Mouse (Mus musculus): ENCODE measurements around the gene Dmrta1. TPM values are rescaled to one million over a fixed set of nuclear protein-coding genes. Genes with fewer than 3 reads are reported as not detected.

Dmrta1 gene
- not detected in 2 replicates for polyA plus RNA-seq (2016; fragmentation: Nextera tagmentation; extraction: Ambion mirVana)

GRCm38 (mm10) chr4:89679195-89679594 is at the start of gene Dmrta1:
TSS of gene Dmrta1 (plus strand) at chr4:89679436.
- H3K36me3 ChIP-seq, result no peaks in the 10 kb centered on the region
- WGBS (ENCODE audit: insufficient replicate concordance), result 61% methylated on average over 5 of the region's 5 CpGs
- no peak for ATAC-seq
- no peaks in the 10 kb centered on the region for H3K4me1 ChIP-seq
- no peaks in the 10 kb centered on the region for H3K27me3 ChIP-seq (replicated peaks)
- H3K4me3 ChIP-seq, result no peak within 1 kb of the TSS
- no peaks in the 10 kb centered on the region for H3K9me3 ChIP-seq (replicated peaks)
- no peak within 1 kb of the TSS for H3K27ac ChIP-seq
- H3K4me2 ChIP-seq, result no peak within 1 kb of the TSS
- H3K9ac ChIP-seq, result no peak within 1 kb of the TSS

DNA sequence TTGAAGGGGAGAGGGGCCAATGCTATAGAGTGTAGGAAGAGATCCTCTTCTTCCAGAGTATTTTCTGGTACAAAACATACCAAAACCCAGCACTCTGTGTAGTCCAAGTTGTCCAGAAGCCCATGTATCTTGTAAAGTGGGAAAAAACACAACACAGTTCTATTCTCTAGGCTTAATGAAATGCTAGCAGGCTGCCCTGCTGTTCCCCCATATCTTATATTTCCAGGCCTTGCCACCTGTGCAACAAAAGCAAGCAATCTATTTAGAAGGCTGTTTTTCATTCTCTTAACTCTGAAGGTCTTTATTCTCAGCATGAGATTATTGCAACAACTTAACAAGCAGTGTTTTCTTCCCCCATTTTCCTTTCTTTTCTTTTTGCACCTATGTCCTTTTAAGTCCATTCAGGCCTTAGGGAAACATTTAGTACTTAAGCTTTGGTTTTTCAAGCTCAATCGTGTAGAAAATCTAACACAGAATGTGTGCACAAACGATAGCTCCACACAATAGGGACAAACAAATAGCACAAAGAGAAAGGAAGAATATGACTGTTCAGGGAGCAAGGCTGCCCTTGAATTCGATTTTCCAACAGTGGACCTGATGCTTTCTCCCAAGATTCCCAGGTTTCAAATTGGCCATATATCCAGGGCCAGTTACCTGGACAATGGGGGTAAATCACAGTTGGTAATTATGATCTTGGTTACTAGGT is 48.7 kb upstream of the Dmrta1 start:
- no peaks in the 10 kb centered on the region for H3K4me1 ChIP-seq
- no peaks in the 10 kb centered on the region for H3K36me3 ChIP-seq
- no peak for ATAC-seq
- no peaks in the 10 kb centered on the region for H3K27me3 ChIP-seq (replicated peaks)
- H3K27ac ChIP-seq, result no peak overlapping the region
- H3K9ac ChIP-seq, result no peak overlapping the region
- no peak overlapping the region for H3K4me2 ChIP-seq
- WGBS (ENCODE audit: insufficient replicate concordance), result 60% methylated on average over 3 of the region's 3 CpGs
- H3K4me3 ChIP-seq, result no peak overlapping the region
- H3K9me3 ChIP-seq (replicated peaks), result no peaks in the 10 kb centered on the region

DNA sequence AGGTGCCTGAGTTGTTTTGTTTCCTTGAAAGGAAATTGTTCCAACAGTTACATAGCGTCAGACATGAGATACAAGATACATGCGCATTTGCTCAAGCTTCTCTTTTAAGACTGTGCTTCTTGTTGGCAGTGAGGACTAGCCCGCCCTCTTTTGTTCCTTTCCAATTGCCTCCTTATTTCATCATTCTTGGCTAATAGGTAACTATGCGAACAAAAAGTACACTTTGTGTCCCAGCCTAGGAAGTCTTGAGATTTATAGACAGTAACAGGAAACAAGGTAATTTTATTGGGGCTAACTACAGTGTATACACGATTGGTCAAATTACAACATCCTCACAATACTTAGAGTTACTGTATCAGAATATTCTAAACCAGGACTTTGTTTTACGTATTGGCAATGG is 47.7 kb upstream of the Dmrta1 start:
- Histone ChIP-seq H3K4me1 (no peaks in the 10 kb centered on the region), H3K4me3 (no peak overlapping the region), H3K36me3 (no peaks in the 10 kb centered on the region), H3K9me3 (replicated peaks) (no peaks in the 10 kb centered on the region), H3K9ac (no peak overlapping the region), H3K27me3 (replicated peaks) (no peaks in the 10 kb centered on the region), H3K4me2 (no peak overlapping the region), H3K27ac (no peak overlapping the region)
- 70% methylated on average over 6 of the region's 6 CpGs for WGBS (ENCODE audit: insufficient replicate concordance)
- ATAC-seq, result no peak

- no peaks in the 10 kb centered on the region for H3K27me3 ChIP-seq (replicated peaks)
- H3K27ac ChIP-seq, result no peak overlapping the region
- no peaks in the 10 kb centered on the region for H3K9me3 ChIP-seq (replicated peaks)
- WGBS (ENCODE audit: insufficient replicate concordance), result 45% methylated on average over 6 of the region's 6 CpGs
- H3K36me3 ChIP-seq, result no peaks in the 10 kb centered on the region
- ATAC-seq, result no peak
- no peak overlapping the region for H3K4me3 ChIP-seq
- no peaks in the 10 kb centered on the region for H3K4me1 ChIP-seq
- no peak overlapping the region for H3K9ac ChIP-seq
- H3K4me2 ChIP-seq, result no peak overlapping the region
Measured at GRCm38 (mm10) chr4:89638651-89639050, 40.6 kb upstream of the Dmrta1 start.

DNA sequence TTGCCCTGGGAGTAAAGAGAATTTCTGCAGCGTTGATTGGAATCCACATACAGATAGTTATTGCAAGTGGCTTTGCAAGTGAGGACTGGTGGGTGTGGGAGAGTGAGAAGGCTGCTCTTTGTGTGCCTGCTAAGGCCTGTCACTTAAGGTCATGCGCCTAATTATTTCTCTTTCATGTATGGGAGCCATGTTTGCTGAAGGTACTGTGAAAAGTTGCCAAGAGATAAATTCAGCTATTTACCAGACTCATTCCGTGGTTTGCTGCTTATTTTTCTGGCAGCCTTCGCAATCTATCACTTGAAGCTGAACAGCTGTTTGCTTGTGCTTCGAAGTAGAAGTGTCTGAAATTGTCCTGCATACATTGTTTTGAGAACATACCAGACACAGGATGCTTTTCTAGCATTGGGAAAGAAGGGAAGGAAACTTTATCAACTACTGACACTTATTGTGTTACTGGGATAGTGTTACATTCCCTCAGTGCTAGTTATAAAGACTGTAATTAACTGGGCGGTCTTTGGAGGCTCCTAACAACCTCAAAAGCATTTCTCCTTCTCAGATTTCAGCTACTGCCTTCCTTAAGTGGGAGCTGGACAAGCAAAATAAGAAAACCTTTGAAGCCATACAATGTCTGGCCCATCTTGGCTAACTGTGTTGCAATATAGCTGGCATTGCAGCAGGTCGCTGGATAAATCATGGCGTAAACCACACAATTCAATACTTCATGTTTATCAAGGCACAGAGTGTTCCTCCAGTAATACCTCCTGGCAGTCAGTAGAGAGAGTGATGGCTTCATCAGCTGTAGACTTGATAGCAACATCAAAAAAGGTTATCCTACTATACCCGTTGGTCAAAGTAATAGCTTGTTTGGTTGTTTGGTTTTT is 34.8 kb upstream of the Dmrta1 start:
- Histone ChIP-seq H3K9me3 (replicated peaks) (no peaks in the 10 kb centered on the region), H3K36me3 (no peaks in the 10 kb centered on the region), H3K27ac (no peak overlapping the region), H3K9ac (no peak overlapping the region), H3K27me3 (replicated peaks) (no peaks in the 10 kb centered on the region), H3K4me2 (no peak overlapping the region), H3K4me3 (no peak overlapping the region), H3K4me1 (no peaks in the 10 kb centered on the region)
- WGBS (ENCODE audit: insufficient replicate concordance), result 64% methylated on average over 9 of the region's 9 CpGs
- no peak for ATAC-seq

DNA sequence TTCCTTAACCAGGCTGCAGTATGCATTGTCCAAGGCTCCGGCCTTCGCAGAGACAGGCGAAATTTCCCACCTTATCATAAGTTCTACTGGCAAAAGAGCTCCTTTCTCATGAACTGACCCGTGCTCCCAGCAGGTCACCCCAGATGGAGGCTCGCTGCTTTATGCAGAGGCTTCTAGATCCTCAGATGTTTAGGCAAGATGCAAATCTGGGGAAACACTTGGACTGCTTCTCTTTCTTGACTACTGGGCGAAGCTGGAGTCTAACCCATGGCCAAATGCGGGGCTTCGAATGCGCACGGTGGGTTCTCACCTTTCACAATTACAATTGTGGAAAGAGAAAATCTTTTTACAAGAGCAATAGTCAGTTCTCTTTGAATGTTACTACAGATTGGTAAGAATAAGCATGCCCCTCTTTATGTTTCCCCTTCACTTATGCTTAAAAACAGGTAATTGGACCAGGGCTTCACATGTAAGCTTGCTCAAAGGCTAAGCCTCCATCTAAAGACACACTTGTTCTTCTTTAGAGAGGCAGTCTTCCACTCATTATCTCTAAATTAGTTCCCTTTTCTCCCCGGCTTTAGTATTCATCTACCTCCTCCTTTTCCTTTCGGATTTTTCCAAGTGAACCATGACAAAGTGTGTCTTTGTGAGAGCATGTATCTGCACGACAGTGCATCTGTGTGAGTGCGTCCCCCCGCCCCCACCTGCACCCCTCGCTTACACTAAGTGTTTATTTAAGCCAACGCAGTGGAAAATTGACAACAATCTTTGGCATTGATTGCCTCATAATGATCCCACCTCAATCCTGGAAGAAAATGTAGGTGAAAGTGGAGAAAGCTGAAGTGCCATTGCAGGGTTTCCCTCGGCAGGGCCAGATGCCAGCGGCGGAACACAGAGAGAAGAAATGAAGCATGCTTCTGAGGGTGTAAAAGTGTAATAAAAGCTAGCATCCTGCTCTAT is 28.6 kb upstream of the Dmrta1 start:
- H3K4me1 ChIP-seq, result no peaks in the 10 kb centered on the region
- no peak overlapping the region for H3K4me3 ChIP-seq
- no peak overlapping the region for H3K4me2 ChIP-seq
- 74% methylated on average over 20 of the region's 20 CpGs for WGBS (ENCODE audit: insufficient replicate concordance)
- no peak overlapping the region for H3K9ac ChIP-seq
- no peaks in the 10 kb centered on the region for H3K36me3 ChIP-seq
- no peaks in the 10 kb centered on the region for H3K27me3 ChIP-seq (replicated peaks)
- ATAC-seq, result no peak
- no peaks in the 10 kb centered on the region for H3K9me3 ChIP-seq (replicated peaks)
- H3K27ac ChIP-seq, result no peak overlapping the region

DNA sequence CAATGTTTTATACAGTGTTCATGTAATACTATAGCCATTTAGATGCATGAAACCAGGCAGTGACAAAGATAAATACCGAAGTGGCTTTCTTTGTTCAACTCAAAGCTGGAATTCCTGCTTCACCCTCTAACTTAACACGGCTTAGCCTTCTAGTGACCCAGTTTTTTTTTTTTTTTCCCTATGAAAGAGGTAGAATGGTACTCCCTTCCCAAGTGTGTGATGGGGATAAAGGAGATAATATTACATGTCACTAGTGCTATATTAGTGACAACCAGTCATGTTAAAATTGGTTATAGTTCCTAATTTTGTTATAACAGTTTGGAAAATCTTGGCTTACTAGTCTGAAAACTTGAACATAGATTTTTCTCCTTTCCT is 27.9 kb upstream of the Dmrta1 start:
- Histone ChIP-seq H3K4me2 (no peak overlapping the region), H3K36me3 (no peaks in the 10 kb centered on the region), H3K9me3 (replicated peaks) (no peaks in the 10 kb centered on the region), H3K27me3 (replicated peaks) (no peaks in the 10 kb centered on the region), H3K9ac (no peak overlapping the region), H3K4me3 (no peak overlapping the region), H3K4me1 (no peaks in the 10 kb centered on the region), H3K27ac (no peak overlapping the region)
- no peak for ATAC-seq
- WGBS (ENCODE audit: insufficient replicate concordance), result 76% methylated on average over 2 of the region's 2 CpGs

DNA sequence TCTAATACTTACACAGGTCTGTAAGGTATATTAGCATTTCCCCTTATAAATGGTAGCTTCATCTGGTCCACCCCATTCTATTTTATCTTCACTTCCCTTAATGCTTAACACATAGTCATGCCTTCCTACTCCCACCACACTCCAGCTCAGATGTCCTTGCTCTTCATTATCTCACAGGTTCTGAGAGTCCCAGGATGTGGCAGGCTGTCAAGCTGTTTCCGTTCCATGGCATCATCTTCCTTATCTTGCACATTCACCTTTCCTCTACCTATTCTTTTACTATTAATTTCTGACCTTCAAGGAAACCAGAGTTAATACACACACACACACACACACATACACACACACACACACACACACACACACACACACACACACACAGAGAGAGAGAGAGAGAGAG is 27.5 kb upstream of the Dmrta1 start:
- Histone ChIP-seq H3K4me3 (no peak overlapping the region), H3K27me3 (replicated peaks) (no peaks in the 10 kb centered on the region), H3K4me2 (no peak overlapping the region), H3K4me1 (no peaks in the 10 kb centered on the region), H3K9me3 (replicated peaks) (no peaks in the 10 kb centered on the region), H3K9ac (no peak overlapping the region), H3K36me3 (no peaks in the 10 kb centered on the region), H3K27ac (no peak overlapping the region)
- ATAC-seq, result no peak
- 42% methylated on average over 1 of the region's 1 CpGs for WGBS (ENCODE audit: insufficient replicate concordance)

DNA sequence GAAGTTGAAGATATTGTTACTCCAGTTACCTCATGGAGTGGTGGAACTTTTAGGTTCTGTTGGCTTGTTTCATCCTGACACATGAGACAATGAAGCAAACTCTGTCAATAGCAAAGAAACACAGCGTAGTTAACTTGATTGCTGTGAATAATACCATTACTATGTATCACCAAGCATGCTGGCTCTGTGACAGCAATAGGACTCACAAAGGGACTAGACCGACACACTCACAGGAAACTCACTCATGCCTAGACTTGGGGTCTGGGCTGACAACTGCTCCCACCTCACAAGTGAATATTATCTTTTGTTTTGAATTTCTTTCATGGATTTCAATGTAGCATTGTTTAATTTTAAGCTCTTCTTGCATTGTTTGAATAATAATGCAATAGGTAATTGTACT is 15.8 kb upstream of the Dmrta1 start:
- H3K9ac ChIP-seq, result no peak overlapping the region
- no peak overlapping the region for H3K4me2 ChIP-seq
- no peaks in the 10 kb centered on the region for H3K4me1 ChIP-seq
- H3K27me3 ChIP-seq (replicated peaks), result no peaks in the 10 kb centered on the region
- H3K27ac ChIP-seq, result no peak overlapping the region
- no peak for ATAC-seq
- WGBS (ENCODE audit: insufficient replicate concordance), result 58% methylated on average over 2 of the region's 2 CpGs
- no peaks in the 10 kb centered on the region for H3K9me3 ChIP-seq (replicated peaks)
- H3K36me3 ChIP-seq, result no peaks in the 10 kb centered on the region
- H3K4me3 ChIP-seq, result no peak overlapping the region

GRCm38 (mm10) chr4:89674711-89675110 is 4.5 kb upstream of the Dmrta1 start:
- Histone ChIP-seq H3K27ac (no peak overlapping the region), H3K36me3 (no peaks in the 10 kb centered on the region), H3K27me3 (replicated peaks) (no peaks in the 10 kb centered on the region), H3K4me2 (no peak overlapping the region), H3K9me3 (replicated peaks) (no peaks in the 10 kb centered on the region), H3K4me3 (no peak overlapping the region), H3K4me1 (no peaks in the 10 kb centered on the region), H3K9ac (no peak overlapping the region)
- 61% methylated on average over 3 of the region's 3 CpGs for WGBS (ENCODE audit: insufficient replicate concordance)
- ATAC-seq, result no peak

GRCm38 (mm10) chr4:89677903-89678302 is 1.3 kb upstream of the Dmrta1 start:
- Histone ChIP-seq H3K27me3 (replicated peaks) (no peaks in the 10 kb centered on the region), H3K9ac (no peak overlapping the region), H3K4me2 (no peak overlapping the region), H3K4me3 (no peak overlapping the region), H3K36me3 (no peaks in the 10 kb centered on the region), H3K9me3 (replicated peaks) (no peaks in the 10 kb centered on the region), H3K27ac (no peak overlapping the region), H3K4me1 (no peaks in the 10 kb centered on the region)
- ATAC-seq, result no peak
- WGBS (ENCODE audit: insufficient replicate concordance), result 73% methylated on average over 7 of the region's 7 CpGs

DNA sequence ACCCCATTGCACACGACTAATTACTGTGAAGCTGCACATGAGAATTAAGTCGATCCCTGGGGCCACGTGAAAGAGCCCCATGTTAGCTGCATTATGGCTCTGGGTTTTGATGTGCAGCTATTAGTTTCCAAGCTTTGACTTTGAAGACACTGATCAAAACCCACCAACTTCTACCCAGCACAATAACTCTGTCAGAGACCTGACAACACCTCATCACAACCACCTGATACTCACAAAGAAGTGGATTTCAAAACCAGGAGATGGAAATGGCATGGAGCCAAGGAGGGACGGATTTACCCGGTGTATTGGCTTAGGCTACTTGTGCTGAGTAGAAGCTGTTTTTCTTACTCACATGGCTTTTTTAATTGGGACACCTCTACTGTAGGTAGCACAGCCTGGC is 523 bp upstream of the Dmrta1 start:
- 73% methylated on average over 5 of the region's 5 CpGs for WGBS (ENCODE audit: insufficient replicate concordance)
- no peak overlapping the region for H3K4me2 ChIP-seq
- H3K27ac ChIP-seq, result no peak overlapping the region
- no peaks in the 10 kb centered on the region for H3K4me1 ChIP-seq
- H3K9ac ChIP-seq, result no peak overlapping the region
- no peaks in the 10 kb centered on the region for H3K36me3 ChIP-seq
- H3K4me3 ChIP-seq, result no peak overlapping the region
- H3K9me3 ChIP-seq (replicated peaks), result no peaks in the 10 kb centered on the region
- H3K27me3 ChIP-seq (replicated peaks), result no peaks in the 10 kb centered on the region
- no peak for ATAC-seq
